Mouse (Mus musculus) lung, postnatal 0 days (tissue): ENCODE data around the gene Dbnl.

Experiments
- CTCF ChIP-seq: IDR thresholded peaks from 2 replicates; pipeline ENCODE4 v1.5.1; 2016; ENCODE audit warnings: antibody characterized with exemption, mild to moderate bottlenecking
- EP300 ChIP-seq: IDR thresholded peaks from 2 replicates; pipeline ENCODE4 v1.6.1; 2016; ENCODE audit warnings: antibody characterized with exemption, mild to moderate bottlenecking, control low read depth

DNA sequence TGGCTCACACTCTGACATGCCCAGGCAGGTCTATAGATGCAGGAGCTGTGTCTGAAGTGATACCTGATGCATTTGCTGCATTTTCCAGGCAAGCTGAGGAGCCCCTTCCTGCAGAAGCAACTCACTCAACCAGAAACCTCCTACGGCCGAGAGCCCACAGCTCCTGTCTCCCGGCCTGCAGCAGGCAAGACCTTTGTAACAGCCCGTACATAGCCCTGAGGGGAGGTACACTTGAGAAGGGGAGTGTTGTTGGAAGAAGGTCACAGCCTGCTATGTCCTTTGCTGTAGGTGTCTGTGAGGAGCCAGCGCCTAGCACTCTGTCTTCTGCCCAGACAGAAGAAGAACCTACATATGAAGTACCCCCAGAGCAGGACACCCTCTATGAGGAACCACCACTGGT lies 9.6 kb downstream of the Dbnl start:
- TF ChIP-seq CTCF, result no peak
- TF ChIP-seq EP300, result no peak
